Mouse (Mus musculus) ES-E14 (cell line): ENCODE results near the gene Stt3b.

Experiments
- CHD2 ChIP-seq: IDR thresholded peaks from 2 replicates; pipeline ENCODE4 v1.6.1; 2014; ENCODE audit warnings: mild to moderate bottlenecking, low read depth, low read length, inconsistent platforms
- HCFC1 ChIP-seq: IDR thresholded peaks from 2 replicates; pipeline ENCODE4 v1.6.1; 2012; ENCODE audit warnings: low read length, inconsistent platforms, borderline replicate concordance; ENCODE audit not compliant: insufficient read depth
- MAFK ChIP-seq: IDR thresholded peaks from 2 replicates; pipeline ENCODE4 v1.6.1; 2014; ENCODE audit warnings: mild to moderate bottlenecking, low read depth, low read length, inconsistent platforms; ENCODE audit not compliant: insufficient read depth
- ZC3H11A ChIP-seq: IDR thresholded peaks from 2 replicates; pipeline ENCODE4 v1.6.1; 2012; ENCODE audit warnings: low read depth, mild to moderate bottlenecking, inconsistent platforms, low read length, borderline replicate concordance
- ZNF384 ChIP-seq: IDR thresholded peaks from 2 replicates; pipeline ENCODE4 v1.6.1; 2012; ENCODE audit warnings: low read depth, low read length, inconsistent platforms

GRCm38 (mm10) chr9:115283403-115283802 is 26.8 kb downstream of the Stt3b start:
- TF ChIP-seq ZNF384, result no peak
- no peak for TF ChIP-seq HCFC1
- no peak for TF ChIP-seq CHD2
- no peak for TF ChIP-seq MAFK
- TF ChIP-seq ZC3H11A, result no peak
